Mouse (Mus musculus): ENCODE results near the gene Srp14. TPM values are rescaled to one million over a fixed set of nuclear protein-coding genes. Genes with fewer than 3 reads are reported as not detected.
A peak's percentile ranks its signal among the peaks of the same experiment; 100 is the strongest.

Srp14 gene
- polyA plus RNA-seq, 1 experiment from 2014 or later = 312 TPM

DNA sequence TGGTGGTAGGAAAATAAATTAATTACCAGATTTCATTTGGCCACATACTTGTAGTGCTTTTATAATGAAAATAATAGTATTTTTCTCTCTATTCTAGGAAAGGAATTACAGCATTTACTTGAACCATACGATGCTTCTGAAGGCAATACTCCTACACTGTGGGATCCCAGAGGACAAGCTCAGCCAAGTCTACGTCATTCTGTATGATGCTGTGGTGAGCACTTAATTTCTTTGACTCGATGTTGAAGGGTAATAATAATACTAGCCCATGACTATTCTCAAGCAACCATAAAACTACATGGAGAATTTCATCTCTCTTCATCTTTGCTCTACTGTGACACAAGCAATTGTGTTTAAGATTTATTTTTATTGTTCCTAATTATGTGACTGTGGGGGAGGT is 22.5 kb downstream of the Srp14 start:
- 75% methylated on average over 3 of the region's 3 CpGs for WGBS
- no peak overlapping the region for H3K27ac ChIP-seq (ENCODE audit: low read length)

GRCm38 (mm10) chr2:118451056-118451455 is 28.5 kb downstream of the Srp14 start:
- Histone ChIP-seq H3K27ac (ENCODE audit: low read length) (no peak overlapping the region), H3K27me3 (ENCODE audit: control insufficient read depth, insufficient read depth, low read depth, low read length) (no peaks in the 10 kb centered on the region), H3K9me3 (replicated peaks; ENCODE audit: control insufficient read depth, low read length, poor library complexity, severe bottlenecking) (no peaks in the 10 kb centered on the region), H3K36me3 (ENCODE audit: control insufficient read depth, insufficient read depth, low read length) (peaks cover 15% of the 10 kb centered on the region; the same call in 1 of the 2 replicates), H3K4me1 (ENCODE audit: control insufficient read depth, insufficient read depth, low read length) (0 out of 2 replicates have a peak, but pooled peaks cover 2% of the 10 kb centered on the region), H3K4me3 (ENCODE audit: low read depth, low read length) (no peak overlapping the region), H3K9ac (ENCODE audit: low read depth, low read length) (no peak overlapping the region), H3K4me2 (ENCODE audit: low read length) (no peak overlapping the region)
- 92% methylated on average over 6 of the region's 6 CpGs for WGBS
- ATAC-seq = no peak

More for the DNA sequence above, 22.5 kb downstream of the Srp14 start:
- Histone ChIP-seq H3K9me3 (replicated peaks; ENCODE audit: control insufficient read depth, low read length, poor library complexity, severe bottlenecking) (no peaks in the 10 kb centered on the region), H3K27me3 (ENCODE audit: control insufficient read depth, insufficient read depth, low read depth, low read length) (no peaks in the 10 kb centered on the region), H3K9ac (ENCODE audit: low read depth, low read length) (no peak overlapping the region), H3K4me1 (ENCODE audit: control insufficient read depth, insufficient read depth, low read length) (peaks cover 5% of the 10 kb centered on the region; the same call in 1 of the 2 replicates), H3K36me3 (ENCODE audit: control insufficient read depth, insufficient read depth, low read length) (peaks cover 9% of the 10 kb centered on the region), H3K4me2 (ENCODE audit: low read length) (no peak overlapping the region), H3K4me3 (ENCODE audit: low read depth, low read length) (no peak overlapping the region)
- no peak for ATAC-seq

DNA sequence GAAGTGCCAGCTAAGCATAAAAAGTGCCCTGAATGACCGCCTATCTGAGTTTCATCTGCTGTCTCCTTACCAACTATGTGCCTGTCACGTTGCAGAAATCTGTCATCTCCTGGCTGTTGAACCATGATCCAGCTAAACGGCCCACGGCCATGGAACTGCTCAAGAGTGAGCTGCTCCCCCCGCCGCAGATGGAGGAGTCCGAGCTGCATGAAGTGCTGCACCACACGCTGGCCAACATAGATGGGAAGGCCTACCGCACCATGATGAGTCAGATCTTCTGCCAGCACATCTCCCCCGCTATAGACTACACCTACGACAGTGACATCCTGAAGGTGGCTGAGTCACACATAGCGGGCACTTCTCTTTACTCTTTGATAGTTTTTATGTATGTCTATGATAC is 31.3 kb downstream of the Srp14 start:
- Histone ChIP-seq H3K4me1 (ENCODE audit: control insufficient read depth, insufficient read depth, low read length) (0 out of 2 replicates have a peak, but pooled peaks cover 3% of the 10 kb centered on the region), H3K27me3 (ENCODE audit: control insufficient read depth, insufficient read depth, low read depth, low read length) (no peaks in the 10 kb centered on the region), H3K9me3 (replicated peaks; ENCODE audit: control insufficient read depth, low read length, poor library complexity, severe bottlenecking) (no peaks in the 10 kb centered on the region), H3K4me2 (ENCODE audit: low read length) (no peak overlapping the region), H3K27ac (ENCODE audit: low read length) (no peak overlapping the region), H3K9ac (ENCODE audit: low read depth, low read length) (no peak overlapping the region), H3K4me3 (ENCODE audit: low read depth, low read length) (no peak overlapping the region), H3K36me3 (ENCODE audit: control insufficient read depth, insufficient read depth, low read length) (peaks cover 10% of the 10 kb centered on the region; the same call in 1 of the 2 replicates)
- no peak for ATAC-seq
- 71% methylated on average over 12 of the region's 12 CpGs for WGBS

DNA sequence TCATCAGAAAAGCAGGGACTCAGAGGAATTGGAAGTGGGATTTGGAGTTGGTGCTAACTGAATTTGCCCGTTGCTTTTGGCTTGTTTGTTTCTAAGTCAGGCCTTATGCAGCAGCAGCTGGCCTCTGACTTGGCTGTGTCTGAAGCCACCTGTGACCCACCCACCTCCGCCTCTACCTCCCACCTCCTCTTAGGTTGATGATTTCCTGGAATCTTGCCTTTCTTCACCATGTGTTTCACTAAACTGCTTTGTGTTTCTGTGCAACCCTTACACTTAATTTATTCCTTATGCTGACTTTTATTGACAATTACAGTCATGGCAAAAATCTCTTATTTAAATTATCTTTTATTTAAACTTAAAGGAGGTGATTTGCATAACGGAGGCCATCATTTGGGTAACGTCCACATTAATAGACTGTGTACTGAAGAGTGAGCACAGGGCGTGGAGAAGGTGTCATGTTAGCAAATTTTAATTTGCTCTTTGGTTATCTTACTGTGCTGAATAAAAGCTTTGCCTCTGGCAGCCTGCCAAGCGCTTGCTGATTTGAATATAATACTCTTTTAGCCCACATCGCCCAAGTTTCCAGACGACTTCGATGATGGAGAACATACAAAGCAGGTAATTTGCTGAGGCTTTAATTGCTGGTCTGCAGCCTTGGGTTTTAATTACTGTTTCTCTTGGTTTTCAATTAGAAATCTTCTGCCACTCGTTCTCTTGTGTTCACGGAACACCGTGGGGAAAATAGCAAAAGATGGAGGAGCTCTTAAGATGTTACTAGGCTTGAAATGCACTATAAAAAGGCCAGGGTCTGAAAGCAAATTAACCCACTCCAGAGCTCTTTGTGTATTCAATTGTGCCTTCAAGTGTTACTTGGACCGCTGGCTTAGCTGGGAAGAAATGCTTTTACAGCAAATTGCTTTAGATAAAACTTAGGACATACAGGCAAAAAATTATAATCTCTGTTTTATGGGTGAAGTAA is 33.5 kb downstream of the Srp14 start:
- 38% methylated on average over 13 of the region's 13 CpGs for WGBS
- Histone ChIP-seq H3K4me1 (ENCODE audit: control insufficient read depth, insufficient read depth, low read length) (0 out of 2 replicates have a peak, but pooled peaks cover 3% of the 10 kb centered on the region), H3K9me3 (replicated peaks; ENCODE audit: control insufficient read depth, low read length, poor library complexity, severe bottlenecking) (no peaks in the 10 kb centered on the region), H3K36me3 (ENCODE audit: control insufficient read depth, insufficient read depth, low read length) (0 out of 2 replicates have a peak, but pooled peaks cover 4% of the 10 kb centered on the region), H3K9ac (ENCODE audit: low read depth, low read length) (no peak overlapping the region), H3K4me2 (ENCODE audit: low read length) (no peak overlapping the region), H3K27ac (ENCODE audit: low read length) (no peak overlapping the region; the same call in 1 of the 2 replicates), H3K4me3 (ENCODE audit: low read depth, low read length) (no peak overlapping the region), H3K27me3 (ENCODE audit: control insufficient read depth, insufficient read depth, low read depth, low read length) (no peaks in the 10 kb centered on the region)
- peak; percentile 85 for ATAC-seq

DNA sequence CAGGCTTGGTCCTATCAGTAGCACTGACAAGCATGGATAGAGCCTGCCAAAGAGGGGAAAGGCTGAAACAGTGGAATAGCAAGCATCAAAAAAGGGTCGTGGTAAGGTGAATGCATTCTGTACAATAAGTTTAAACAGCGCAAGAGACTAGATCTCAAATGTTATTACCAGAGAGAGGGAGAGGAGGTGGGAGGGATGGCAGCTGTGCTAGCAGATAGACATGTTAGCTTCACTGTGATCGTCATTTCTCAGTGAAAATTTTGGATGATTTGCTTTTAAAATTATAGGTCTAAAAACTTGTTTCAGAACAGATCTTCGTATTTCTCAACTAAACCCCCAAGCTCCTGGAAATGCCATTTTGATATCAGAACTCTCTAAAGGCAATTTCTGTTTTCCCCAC is 36.8 kb downstream of the Srp14 start:
- H3K36me3 ChIP-seq (ENCODE audit: control insufficient read depth, insufficient read depth, low read length) = peaks cover 3% of the 10 kb centered on the region; the same call in 1 of the 2 replicates
- no peak overlapping the region for H3K4me3 ChIP-seq (ENCODE audit: low read depth, low read length)
- WGBS = 91% methylated on average over 4 of the region's 4 CpGs
- no peaks in the 10 kb centered on the region for H3K27me3 ChIP-seq (ENCODE audit: control insufficient read depth, insufficient read depth, low read depth, low read length)
- H3K27ac ChIP-seq (ENCODE audit: low read length) = no peak overlapping the region
- 0 out of 2 replicates have a peak, but pooled peaks cover 3% of the 10 kb centered on the region for H3K4me1 ChIP-seq (ENCODE audit: control insufficient read depth, insufficient read depth, low read length)
- no peak for ATAC-seq
- no peak overlapping the region for H3K9ac ChIP-seq (ENCODE audit: low read depth, low read length)
- H3K4me2 ChIP-seq (ENCODE audit: low read length) = no peak overlapping the region
- no peaks in the 10 kb centered on the region for H3K9me3 ChIP-seq (replicated peaks; ENCODE audit: control insufficient read depth, low read length, poor library complexity, severe bottlenecking)

DNA sequence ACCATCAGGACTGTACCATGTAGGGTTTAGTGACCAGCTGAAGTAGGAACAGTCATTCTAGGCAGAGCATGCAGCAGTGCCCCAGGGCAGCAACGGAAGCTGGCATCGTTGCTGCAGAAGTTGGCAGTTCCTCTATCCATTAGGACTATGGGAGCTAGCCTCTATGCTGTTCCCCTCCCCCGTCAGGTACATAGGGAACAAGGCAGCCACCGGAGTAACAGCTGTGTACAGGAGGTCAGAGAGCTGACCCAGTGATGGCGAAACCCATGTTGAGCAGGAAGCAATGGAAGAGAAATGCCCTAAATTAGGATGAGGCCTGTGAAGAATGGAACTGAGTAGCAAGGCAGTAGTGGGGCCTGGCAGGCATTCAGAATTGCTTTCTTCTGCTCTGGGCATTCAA is 37.3 kb downstream of the Srp14 start:
- no peak for ATAC-seq
- H3K27me3 ChIP-seq (ENCODE audit: control insufficient read depth, insufficient read depth, low read depth, low read length) = no peaks in the 10 kb centered on the region
- no peaks in the 10 kb centered on the region for H3K9me3 ChIP-seq (replicated peaks; ENCODE audit: control insufficient read depth, low read length, poor library complexity, severe bottlenecking)
- no peak overlapping the region for H3K9ac ChIP-seq (ENCODE audit: low read depth, low read length)
- 91% methylated on average over 5 of the region's 5 CpGs for WGBS
- H3K27ac ChIP-seq (ENCODE audit: low read length) = no peak overlapping the region
- peaks cover 3% of the 10 kb centered on the region; the same call in 1 of the 2 replicates for H3K36me3 ChIP-seq (ENCODE audit: control insufficient read depth, insufficient read depth, low read length)
- H3K4me3 ChIP-seq (ENCODE audit: low read depth, low read length) = no peak overlapping the region
- H3K4me2 ChIP-seq (ENCODE audit: low read length) = no peak overlapping the region
- H3K4me1 ChIP-seq (ENCODE audit: control insufficient read depth, insufficient read depth, low read length) = 0 out of 2 replicates have a peak, but pooled peaks cover 3% of the 10 kb centered on the region

GRCm38 (mm10) chr2:118431589-118431988 is 47.9 kb downstream of the Srp14 start:
- ATAC-seq = no peak
- 76% methylated on average over 5 of the region's 5 CpGs for WGBS
- peaks cover 32% of the 10 kb centered on the region for H3K36me3 ChIP-seq (ENCODE audit: control insufficient read depth, insufficient read depth, low read length)
- H3K4me2 ChIP-seq (ENCODE audit: low read length) = no peak overlapping the region
- H3K9me3 ChIP-seq (replicated peaks; ENCODE audit: control insufficient read depth, low read length, poor library complexity, severe bottlenecking) = no peaks in the 10 kb centered on the region
- no peaks in the 10 kb centered on the region for H3K4me1 ChIP-seq (ENCODE audit: control insufficient read depth, insufficient read depth, low read length)
- H3K27ac ChIP-seq (ENCODE audit: low read length) = no peak overlapping the region
- H3K4me3 ChIP-seq (ENCODE audit: low read depth, low read length) = no peak overlapping the region
- H3K27me3 ChIP-seq (ENCODE audit: control insufficient read depth, insufficient read depth, low read depth, low read length) = no peaks in the 10 kb centered on the region
- no peak overlapping the region for H3K9ac ChIP-seq (ENCODE audit: low read depth, low read length)

- 80% methylated on average over 16 of the region's 16 CpGs for WGBS
- no peaks in the 10 kb centered on the region for H3K27me3 ChIP-seq (ENCODE audit: control insufficient read depth, insufficient read depth, low read depth, low read length)
These were observed 48.9 kb downstream of the Srp14 start for GRCm38 (mm10) chr2:118430630-118431029.

GRCm38 (mm10) chr2:118429297-118429696 is 50.2 kb downstream of the Srp14 start:
- Histone ChIP-seq H3K36me3 (ENCODE audit: control insufficient read depth, insufficient read depth, low read length) (peaks cover 20% of the 10 kb centered on the region), H3K4me1 (ENCODE audit: control insufficient read depth, insufficient read depth, low read length) (no peaks in the 10 kb centered on the region), H3K4me2 (ENCODE audit: low read length) (no peak overlapping the region), H3K9ac (ENCODE audit: low read depth, low read length) (no peak overlapping the region), H3K27me3 (ENCODE audit: control insufficient read depth, insufficient read depth, low read depth, low read length) (no peaks in the 10 kb centered on the region), H3K9me3 (replicated peaks; ENCODE audit: control insufficient read depth, low read length, poor library complexity, severe bottlenecking) (no peaks in the 10 kb centered on the region), H3K27ac (ENCODE audit: low read length) (no peak overlapping the region), H3K4me3 (ENCODE audit: low read depth, low read length) (no peak overlapping the region)
- whole genome bisulfite sequencing = 88% methylated on average over 9 of the region's 9 CpGs
- ATAC-seq = no peak

More at GRCm38 (mm10) chr2:118430630-118431029, 48.9 kb downstream of the Srp14 start:
- Histone ChIP-seq H3K4me1 (ENCODE audit: control insufficient read depth, insufficient read depth, low read length) (no peaks in the 10 kb centered on the region), H3K4me2 (ENCODE audit: low read length) (no peak overlapping the region), H3K36me3 (ENCODE audit: control insufficient read depth, insufficient read depth, low read length) (peaks cover 25% of the 10 kb centered on the region), H3K9ac (ENCODE audit: low read depth, low read length) (no peak overlapping the region), H3K4me3 (ENCODE audit: low read depth, low read length) (no peak overlapping the region), H3K27ac (ENCODE audit: low read length) (no peak overlapping the region), H3K9me3 (replicated peaks; ENCODE audit: control insufficient read depth, low read length, poor library complexity, severe bottlenecking) (no peaks in the 10 kb centered on the region)
- no peak for ATAC-seq
